Mouse (Mus musculus): ENCODE measurements at regions not wholly inside any gene's neighbourhood (a gene's known extent, or its start where the extent isn't known, plus 50 kb on each side); places are given as distances from the start of the nearest gene placed in this dataset.
A peak's percentile ranks its signal among the peaks of the same experiment; 100 is the strongest.

GRCm38 (mm10) chr15:43581246-43581645 lies 3447.1 kb downstream of the 9330182O14Rik start:
- no peaks in the 10 kb centered on the region for H3K36me3 ChIP-seq (replicated peaks)
- H3K27me3 ChIP-seq (replicated peaks): no peaks in the 10 kb centered on the region
- no peak overlapping the region for H3K9ac ChIP-seq
- H3K4me1 ChIP-seq: no peaks in the 10 kb centered on the region
- H3K4me2 ChIP-seq: no peak overlapping the region
- no peak overlapping the region for H3K4me3 ChIP-seq
- ATAC-seq (replicated peaks): no peak
- H3K9me3 ChIP-seq: no peaks in the 10 kb centered on the region
- H3K27ac ChIP-seq: no peak overlapping the region

- Histone ChIP-seq H3K4me2 (no peak overlapping the region), H3K27me3 (replicated peaks) (no peaks in the 10 kb centered on the region)
- no peak for ATAC-seq (replicated peaks)
Observed at GRCm38 (mm10) chr15:43585751-43586150, 3451.6 kb downstream of the 9330182O14Rik start.

DNA sequence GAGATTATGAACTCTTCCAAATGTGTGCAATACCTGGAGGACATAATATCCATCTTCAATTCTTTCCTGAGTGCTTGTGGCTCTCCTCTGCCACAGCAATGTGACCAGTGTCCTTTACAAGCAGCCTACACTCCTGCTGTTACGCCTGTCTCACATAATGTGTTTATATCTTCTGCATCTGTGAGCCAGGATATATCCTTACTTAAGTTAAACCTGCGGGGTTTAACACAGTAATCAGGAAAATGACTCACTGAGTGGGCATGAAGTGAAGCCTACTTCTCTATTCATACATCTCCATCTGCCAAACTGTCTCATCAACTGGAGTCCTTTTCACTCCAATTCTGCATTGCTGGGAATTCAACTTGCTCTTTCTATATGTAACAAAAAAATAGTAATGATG lies 3453.9 kb downstream of the 9330182O14Rik start:
- ATAC-seq (replicated peaks): no peak
- Histone ChIP-seq H3K27ac (no peak overlapping the region), H3K36me3 (replicated peaks) (no peaks in the 10 kb centered on the region), H3K9ac (no peak overlapping the region), H3K4me2 (no peak overlapping the region), H3K4me3 (no peak overlapping the region), H3K27me3 (replicated peaks) (no peaks in the 10 kb centered on the region), H3K9me3 (no peaks in the 10 kb centered on the region), H3K4me1 (no peaks in the 10 kb centered on the region)
- WGBS: 78% methylated on average over 2 of the region's 2 CpGs

More at GRCm38 (mm10) chr15:43585751-43586150, 3451.6 kb downstream of the 9330182O14Rik start:
- WGBS: 93% methylated on average over 4 of the region's 4 CpGs
- H3K4me3 ChIP-seq: no peak overlapping the region
- H3K36me3 ChIP-seq (replicated peaks): no peaks in the 10 kb centered on the region
- H3K9ac ChIP-seq: no peak overlapping the region
- H3K4me1 ChIP-seq: no peaks in the 10 kb centered on the region
- H3K27ac ChIP-seq: no peak overlapping the region
- H3K9me3 ChIP-seq: no peaks in the 10 kb centered on the region

- H3K4me2 ChIP-seq: no peak overlapping the region
- no peaks in the 10 kb centered on the region for H3K27me3 ChIP-seq (replicated peaks)
- no peak overlapping the region for H3K27ac ChIP-seq
- no peaks in the 10 kb centered on the region for H3K9me3 ChIP-seq
- no peaks in the 10 kb centered on the region for H3K4me1 ChIP-seq
- no peak overlapping the region for H3K4me3 ChIP-seq
- no peaks in the 10 kb centered on the region for H3K36me3 ChIP-seq (replicated peaks)
- 83% methylated on average over 4 of the region's 4 CpGs for WGBS
- H3K9ac ChIP-seq: no peak overlapping the region
- ATAC-seq (replicated peaks): no peak
Observed at GRCm38 (mm10) chr15:43607700-43608099, 3473.5 kb downstream of the 9330182O14Rik start.

DNA sequence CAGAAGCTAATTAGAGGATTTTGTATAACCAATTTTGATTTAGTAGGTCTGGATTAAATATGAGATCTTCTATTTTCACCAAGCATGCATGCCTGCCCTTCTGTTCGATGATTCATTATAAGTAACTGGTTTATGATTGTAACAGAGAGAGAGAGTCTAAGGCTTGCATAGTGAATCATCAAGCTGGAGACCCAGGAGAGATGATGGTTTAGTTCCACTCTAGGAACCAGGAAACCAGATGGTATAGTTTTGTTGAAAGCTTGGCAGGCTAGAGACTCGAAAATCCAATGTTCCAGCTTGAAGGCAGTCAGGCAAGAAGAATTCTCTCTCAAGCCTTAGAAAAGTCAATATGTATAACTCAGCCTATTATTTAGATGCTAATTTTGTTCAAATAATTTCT lies 3475.7 kb downstream of the 9330182O14Rik start:
- Histone ChIP-seq H3K4me1 (no peaks in the 10 kb centered on the region), H3K36me3 (replicated peaks) (no peaks in the 10 kb centered on the region), H3K4me3 (no peak overlapping the region), H3K9me3 (no peaks in the 10 kb centered on the region), H3K27me3 (replicated peaks) (no peaks in the 10 kb centered on the region), H3K4me2 (no peak overlapping the region), H3K27ac (no peak overlapping the region), H3K9ac (no peak overlapping the region)
- 69% methylated on average over 2 of the region's 2 CpGs for WGBS
- ATAC-seq (replicated peaks): no peak

DNA sequence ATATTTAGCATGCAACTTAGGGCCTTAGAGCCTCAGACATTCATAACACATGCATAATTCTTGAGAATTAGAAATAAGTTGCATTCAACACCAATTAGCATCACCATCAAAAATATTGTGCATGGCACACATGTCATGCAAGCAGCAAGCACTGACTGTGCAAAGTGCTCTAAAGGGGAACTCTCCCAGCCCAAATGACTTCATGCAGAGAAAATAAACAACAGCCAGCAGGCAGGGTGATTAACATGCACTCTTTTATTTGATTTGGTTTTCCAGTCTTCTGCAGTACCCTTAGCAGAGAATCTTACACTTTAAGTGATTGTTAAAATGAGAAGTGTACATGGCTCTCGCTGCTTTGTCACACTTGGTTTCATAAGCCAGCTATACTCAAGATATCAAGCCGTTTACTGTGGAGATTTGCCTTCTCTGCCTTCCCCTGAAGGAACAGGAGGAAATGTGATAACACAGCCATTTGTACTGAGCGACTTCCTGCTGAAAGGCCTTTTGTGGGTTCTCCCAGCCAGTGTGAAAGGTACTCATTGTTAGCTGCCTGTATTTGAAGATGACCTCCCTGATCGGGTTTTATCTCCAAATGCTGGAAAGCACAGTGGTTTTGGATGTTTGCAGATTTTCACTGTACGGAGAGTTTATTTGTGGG lies 3480.0 kb downstream of the 9330182O14Rik start:
- Histone ChIP-seq H3K9ac (no peak overlapping the region), H3K36me3 (replicated peaks) (no peaks in the 10 kb centered on the region), H3K4me3 (no peak overlapping the region), H3K9me3 (no peaks in the 10 kb centered on the region), H3K27me3 (replicated peaks) (no peaks in the 10 kb centered on the region), H3K4me2 (no peak overlapping the region), H3K27ac (no peak overlapping the region), H3K4me1 (no peaks in the 10 kb centered on the region)
- peak; percentile 87 for ATAC-seq (replicated peaks)
- 34% methylated on average over 5 of the region's 5 CpGs for WGBS

DNA sequence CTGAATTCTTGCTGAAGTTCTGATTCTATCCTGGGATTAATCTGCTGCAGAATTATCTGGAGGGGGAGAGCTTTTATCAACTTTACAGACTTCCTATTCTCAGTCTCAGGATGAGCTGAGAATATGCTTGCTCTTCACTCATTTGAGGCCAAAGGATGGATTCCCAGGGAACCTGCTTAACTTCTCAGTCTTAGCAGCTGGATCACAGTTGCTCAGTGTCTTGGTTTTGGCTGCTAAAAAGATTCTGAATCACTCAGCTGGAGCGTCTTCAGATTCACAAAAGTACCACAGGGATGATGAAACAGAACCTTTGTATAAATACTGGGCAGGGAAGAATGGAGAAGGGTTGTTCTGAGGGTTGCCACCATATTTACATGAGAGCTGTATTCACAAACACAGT lies 3481.6 kb downstream of the 9330182O14Rik start:
- no peaks in the 10 kb centered on the region for H3K36me3 ChIP-seq (replicated peaks)
- H3K27me3 ChIP-seq (replicated peaks): no peaks in the 10 kb centered on the region
- no peak overlapping the region for H3K9ac ChIP-seq
- H3K4me2 ChIP-seq: no peak overlapping the region
- 78% methylated on average over 1 of the region's 1 CpGs for WGBS
- H3K4me3 ChIP-seq: no peak overlapping the region
- no peak for ATAC-seq (replicated peaks)
- no peaks in the 10 kb centered on the region for H3K4me1 ChIP-seq
- no peaks in the 10 kb centered on the region for H3K9me3 ChIP-seq
- H3K27ac ChIP-seq: no peak overlapping the region

DNA sequence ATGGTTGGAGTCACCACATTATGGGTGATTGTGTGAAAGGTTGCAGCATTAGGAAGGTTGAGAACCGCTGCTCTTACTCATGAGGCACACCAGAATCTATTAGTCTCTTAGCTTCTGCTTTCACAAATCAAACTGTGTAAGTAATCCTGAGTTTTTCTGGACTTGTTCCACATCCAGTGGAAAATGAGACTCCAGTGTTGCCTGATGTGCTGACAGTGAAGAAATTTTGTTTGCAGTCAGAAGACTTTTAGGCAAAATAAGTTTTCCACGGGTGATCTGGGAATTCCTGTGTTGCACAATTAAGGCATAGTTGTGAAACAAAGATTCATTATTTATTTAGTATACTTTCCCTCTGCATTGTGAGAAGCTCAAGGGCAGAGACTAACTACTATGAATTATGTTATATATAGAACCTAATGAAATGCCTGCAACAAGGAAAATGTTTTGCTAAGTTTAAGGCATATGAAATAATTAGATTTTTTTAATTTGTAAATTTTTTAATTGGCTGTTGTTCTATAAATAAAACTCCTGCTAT lies 3490.3 kb downstream of the 9330182O14Rik start:
- H3K27ac ChIP-seq: no peak overlapping the region
- no peaks in the 10 kb centered on the region for H3K27me3 ChIP-seq (replicated peaks)
- H3K9ac ChIP-seq: no peak overlapping the region
- no peaks in the 10 kb centered on the region for H3K4me1 ChIP-seq
- no peaks in the 10 kb centered on the region for H3K36me3 ChIP-seq (replicated peaks)
- 86% methylated on average over 2 of the region's 2 CpGs for WGBS
- H3K9me3 ChIP-seq: no peaks in the 10 kb centered on the region
- ATAC-seq (replicated peaks): no peak
- H3K4me3 ChIP-seq: no peak overlapping the region
- H3K4me2 ChIP-seq: no peak overlapping the region

DNA sequence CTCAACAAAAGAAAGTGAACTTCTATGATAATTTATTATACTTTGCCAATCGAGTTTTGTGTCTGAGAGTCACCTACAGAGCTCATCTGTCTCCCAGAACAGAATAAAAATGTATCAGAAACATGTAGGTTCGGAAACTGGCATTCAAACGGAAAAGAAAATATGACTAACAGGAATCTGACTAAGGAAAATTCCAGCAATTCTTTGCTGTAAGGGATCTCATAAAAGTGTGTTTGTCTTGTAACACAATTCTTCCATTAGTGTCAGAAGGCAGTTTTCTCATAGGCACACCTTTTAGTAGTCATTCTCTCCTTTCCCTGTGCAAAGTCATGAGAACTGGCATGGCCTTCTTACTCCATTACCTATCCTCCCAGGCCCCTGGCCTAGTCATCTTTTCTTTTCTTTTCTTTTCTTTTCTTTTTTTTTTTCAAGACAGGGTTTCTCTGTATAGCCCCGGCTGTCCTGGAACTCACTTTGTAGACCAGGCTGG lies 3490.9 kb downstream of the 9330182O14Rik start:
- Histone ChIP-seq H3K9ac (no peak overlapping the region), H3K4me3 (no peak overlapping the region), H3K27me3 (replicated peaks) (no peaks in the 10 kb centered on the region), H3K4me1 (no peaks in the 10 kb centered on the region), H3K36me3 (replicated peaks) (no peaks in the 10 kb centered on the region), H3K4me2 (no peak overlapping the region), H3K27ac (no peak overlapping the region), H3K9me3 (no peaks in the 10 kb centered on the region)
- WGBS: 77% methylated on average over 4 of the region's 4 CpGs
- ATAC-seq (replicated peaks): no peak

- no peaks in the 10 kb centered on the region for H3K36me3 ChIP-seq (replicated peaks)
- no peaks in the 10 kb centered on the region for H3K9me3 ChIP-seq
- H3K27me3 ChIP-seq (replicated peaks): no peaks in the 10 kb centered on the region
- 89% methylated on average over 2 of the region's 2 CpGs for WGBS
- no peak overlapping the region for H3K4me3 ChIP-seq
- H3K4me1 ChIP-seq: no peaks in the 10 kb centered on the region
- H3K27ac ChIP-seq: no peak overlapping the region
- ATAC-seq (replicated peaks): no peak
- H3K9ac ChIP-seq: no peak overlapping the region
- H3K4me2 ChIP-seq: no peak overlapping the region
Observed at GRCm38 (mm10) chr15:43650818-43651500, 3516.8 kb downstream of the 9330182O14Rik start.

- Histone ChIP-seq H3K4me3 (no peak overlapping the region), H3K4me1 (no peaks in the 10 kb centered on the region), H3K9me3 (no peaks in the 10 kb centered on the region), H3K4me2 (no peak overlapping the region), H3K27ac (no peak overlapping the region), H3K9ac (no peak overlapping the region), H3K36me3 (replicated peaks) (no peaks in the 10 kb centered on the region), H3K27me3 (replicated peaks) (no peaks in the 10 kb centered on the region)
- 87% methylated on average over 1 of the region's 1 CpGs for WGBS
- ATAC-seq (replicated peaks): no peak
Observed at GRCm38 (mm10) chr15:43663648-43664047, 3529.5 kb downstream of the 9330182O14Rik start.

DNA sequence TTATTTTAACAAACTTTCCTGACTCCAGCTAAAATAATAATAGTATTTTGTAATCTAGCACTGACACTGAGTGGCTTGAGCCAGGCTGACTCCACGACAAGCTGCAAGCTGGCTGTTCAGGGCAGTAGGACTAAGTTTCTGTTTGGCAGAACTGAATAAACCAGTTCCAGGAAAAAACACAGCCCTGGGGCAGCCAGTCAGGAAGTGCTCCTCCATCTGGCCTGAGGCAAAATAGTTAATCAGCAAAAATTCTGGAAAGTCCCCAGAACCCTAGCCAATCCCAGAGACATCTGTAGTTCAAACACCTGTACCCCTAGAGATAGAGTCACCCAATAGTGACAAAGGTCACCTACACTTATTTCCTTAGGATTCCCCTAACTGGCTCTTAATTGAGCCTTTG lies 3544.7 kb downstream of the 9330182O14Rik start:
- Histone ChIP-seq H3K9ac (no peak overlapping the region), H3K4me2 (no peak overlapping the region), H3K9me3 (no peaks in the 10 kb centered on the region), H3K4me1 (no peaks in the 10 kb centered on the region), H3K27ac (no peak overlapping the region), H3K36me3 (replicated peaks) (no peaks in the 10 kb centered on the region), H3K4me3 (no peak overlapping the region), H3K27me3 (replicated peaks) (no peaks in the 10 kb centered on the region)
- 76% methylated on average over 1 of the region's 1 CpGs for WGBS
- ATAC-seq (replicated peaks): no peak

GRCm38 (mm10) chr15:43682176-43682575 lies 3548.0 kb downstream of the 9330182O14Rik start:
- Histone ChIP-seq H3K9ac (no peak overlapping the region), H3K4me1 (no peaks in the 10 kb centered on the region), H3K27me3 (replicated peaks) (no peaks in the 10 kb centered on the region), H3K4me3 (no peak overlapping the region), H3K4me2 (no peak overlapping the region), H3K36me3 (replicated peaks) (no peaks in the 10 kb centered on the region), H3K9me3 (no peaks in the 10 kb centered on the region), H3K27ac (no peak overlapping the region)
- ATAC-seq (replicated peaks): no peak
- WGBS: 75% methylated on average over 2 of the region's 2 CpGs
